Mouse (Mus musculus) ES-Bruce4 (cell line): Measurements from ENCODE around the gene Mrm1.

Experiments
- CTCF ChIP-seq: IDR thresholded peaks from one replicate; pipeline ENCODE4 v1.8.1; 2011; ENCODE audit warnings: low read depth, low read length
- POLR2A ChIP-seq: IDR thresholded peaks from one replicate; pipeline ENCODE4 v1.8.1; 2011; ENCODE audit warnings: low read length; ENCODE audit not compliant: insufficient read depth

DNA sequence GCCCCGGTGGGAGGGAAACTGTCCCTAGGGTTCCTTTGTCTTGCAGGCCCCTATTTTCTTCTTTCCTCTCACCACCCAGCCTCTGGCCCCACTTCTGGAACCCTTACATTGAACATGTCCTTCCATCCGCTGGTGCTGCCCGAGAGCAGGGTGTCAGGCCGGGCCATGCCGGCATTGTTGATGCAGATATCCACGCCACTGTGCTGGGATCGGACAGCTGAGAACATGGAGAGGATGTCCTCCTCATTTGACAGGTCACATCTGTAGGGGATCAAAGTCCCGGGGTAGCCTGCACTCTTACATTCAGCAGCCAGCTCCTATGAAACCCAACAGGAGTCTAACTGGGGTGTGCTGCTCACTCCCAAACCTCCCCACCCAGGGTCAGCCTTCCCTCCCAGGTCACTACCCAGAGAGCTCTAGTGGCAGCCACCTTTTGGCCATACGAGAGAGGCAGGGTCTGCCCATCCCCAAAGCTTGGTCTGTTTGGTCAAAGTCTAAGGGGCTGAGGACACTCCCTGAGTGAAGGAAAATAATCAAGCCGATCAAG lies 6.0 kb upstream of the Mrm1 start:
- TF ChIP-seq CTCF (no peak), POLR2A (no peak)
